Mouse (Mus musculus) small intestine, adult 2 months (tissue): ENCODE measurements around the gene Rnf123.

Experiments used
- CTCF ChIP-seq: fragments of 200-500 bp; IDR thresholded peaks from 2 replicates; pipeline ENCODE4 v1.5.1; 2012; ENCODE audit warnings: low read depth, mild to moderate bottlenecking, control low read depth, inconsistent platforms, low read length, moderate library complexity, mixed read lengths; ENCODE audit not compliant: insufficient replicate concordance, insufficient read length; ENCODE audit errors: extremely low read depth
- POLR2A ChIP-seq: fragments of 200-500 bp; IDR thresholded peaks from 2 replicates; pipeline ENCODE4 v1.6.1; 2012; ENCODE audit warnings: low read depth, mild to moderate bottlenecking, control low read depth, inconsistent platforms, low read length, moderate library complexity

GRCm38 (mm10) chr9:108093586-108093985, 10.4 kb upstream of the Rnf123 start:
- no peak for TF ChIP-seq CTCF
- TF ChIP-seq POLR2A = no peak
